Mouse (Mus musculus) brain, embryonic 18.5 days (tissue): ENCODE measurements around the gene Tdrd5.
"Not testable (repeated sequence)": the region's sequence is repeated elsewhere in the genome, so short reads cannot be mapped to it uniquely, and the experiment has no call there.

Experiments used
- DNase-seq: peaks from one replicate; pipeline ENCODE4 v3.0.0-alpha.2; 2012; ENCODE audit warnings: low read depth, low spot score

Gene Tdrd5

GRCm38 (mm10) chr1:156263352-156263751 is 40.1 kb downstream of the Tdrd5 start:
- DNase-seq: no peak

DNA sequence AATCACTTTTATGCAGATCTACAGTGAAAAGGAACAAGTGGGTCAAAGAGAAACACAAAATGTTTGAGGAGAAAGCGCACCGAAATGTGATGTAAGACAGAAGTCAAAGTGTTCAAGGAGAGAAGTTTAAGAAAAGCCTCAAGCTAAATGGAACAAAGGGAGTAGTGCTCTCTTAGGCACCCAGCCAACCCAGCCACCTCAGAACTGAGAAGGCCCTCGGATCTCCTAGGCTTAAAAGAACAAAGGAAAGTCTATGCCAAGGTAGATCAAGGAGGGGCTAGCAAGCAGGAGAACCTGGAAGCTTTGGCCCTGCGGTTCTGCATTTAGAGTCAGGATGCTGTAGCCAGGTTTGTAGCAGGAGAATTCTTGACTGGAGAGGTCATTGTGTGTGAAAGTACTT is 48.6 kb downstream of the Tdrd5 start:
- DNase-seq: no peak

DNA sequence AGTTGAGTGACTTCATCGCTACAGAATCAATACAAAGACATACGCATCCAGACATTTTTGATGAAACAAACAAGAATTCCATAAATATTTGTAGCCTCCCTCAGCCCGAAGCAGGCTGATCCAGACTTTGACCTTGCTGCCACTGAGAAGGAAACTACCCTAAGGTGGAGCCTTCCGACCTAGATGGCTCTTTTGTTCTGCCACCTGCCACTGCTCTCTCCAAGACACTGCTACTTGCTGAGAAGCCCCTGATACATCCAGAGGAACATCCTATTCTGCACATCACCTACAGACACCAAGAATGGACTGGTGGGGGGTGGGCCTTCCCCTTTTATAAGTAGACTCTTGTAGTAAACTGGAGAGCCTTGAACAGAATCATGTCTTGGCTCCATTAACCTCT is 52.4 kb downstream of the Tdrd5 start:
- DNase-seq: not testable (repeated sequence)

- no peak for DNase-seq
Measured at GRCm38 (mm10) chr1:156247893-156248292, 55.6 kb downstream of the Tdrd5 start.

DNA sequence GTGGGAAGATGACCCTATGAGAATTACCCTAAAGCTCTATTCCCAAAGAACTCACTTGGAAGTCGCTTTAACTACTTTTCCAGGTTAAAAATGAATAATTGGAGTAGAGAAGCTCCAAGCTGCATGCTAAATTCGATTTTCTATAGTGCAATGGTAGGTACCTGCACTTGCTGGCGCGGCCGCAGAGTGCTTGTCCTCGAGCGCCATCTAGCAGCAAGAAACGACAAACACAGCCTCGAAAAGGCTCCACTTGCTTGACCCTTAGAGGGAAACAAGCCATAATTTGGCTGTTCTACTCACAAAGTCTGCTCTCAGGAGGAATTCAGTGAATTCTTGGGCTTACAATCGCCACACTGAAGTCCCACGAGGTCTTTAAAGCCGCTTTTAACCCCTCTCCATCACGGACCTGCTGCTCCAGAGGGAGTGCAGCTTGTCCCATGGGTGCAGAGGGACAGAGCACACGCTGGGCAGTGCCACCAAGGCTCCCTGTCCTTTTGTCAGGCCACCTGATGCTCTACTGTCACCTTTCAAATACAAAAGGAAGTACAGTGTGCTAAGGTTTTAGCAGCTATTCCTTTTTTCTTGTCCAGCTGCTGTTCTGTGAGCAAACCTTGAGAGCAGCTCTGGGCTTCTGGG is 61.6 kb downstream of the Tdrd5 start:
- DNase-seq: no peak

DNA sequence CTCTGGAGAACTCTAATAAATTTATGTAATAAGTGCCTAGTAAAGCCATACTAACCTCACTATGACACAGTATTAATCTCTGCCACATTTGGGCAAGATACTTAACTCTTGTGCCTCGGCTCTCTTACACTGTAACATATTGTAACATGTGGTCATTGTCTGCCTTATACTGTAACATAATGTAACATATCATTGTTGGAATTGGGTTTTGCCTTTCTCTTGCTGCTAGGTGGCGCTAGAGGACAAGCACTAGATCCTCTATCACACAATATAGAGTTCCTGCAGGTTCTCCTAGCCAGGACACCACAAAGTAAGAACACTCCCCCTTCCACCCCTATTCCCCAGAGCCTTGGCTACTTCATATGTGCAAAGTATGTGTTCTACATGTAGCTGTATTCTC is 62.4 kb downstream of the Tdrd5 start:
- DNase-seq: no peak

DNA sequence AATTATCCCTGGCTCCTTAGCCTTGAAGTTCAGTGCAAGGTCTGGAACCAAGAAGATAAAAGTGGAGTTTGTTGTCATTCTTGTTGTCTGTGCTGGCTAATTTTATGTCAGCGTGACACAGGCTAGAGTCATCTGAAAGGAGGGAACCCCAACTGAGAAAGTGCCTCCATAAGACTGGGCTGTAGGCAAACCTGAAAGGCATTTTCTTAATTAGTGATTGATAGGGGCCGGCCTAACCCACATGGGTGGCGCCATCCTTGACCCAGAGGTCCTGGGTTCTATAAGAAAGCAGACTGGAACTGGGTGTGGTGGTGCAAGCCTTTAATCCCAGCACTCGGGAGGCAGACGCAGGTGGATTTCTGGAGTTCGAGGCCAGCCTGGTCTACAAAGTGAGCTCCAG is 72.3 kb downstream of the Tdrd5 start:
- no peak for DNase-seq

DNA sequence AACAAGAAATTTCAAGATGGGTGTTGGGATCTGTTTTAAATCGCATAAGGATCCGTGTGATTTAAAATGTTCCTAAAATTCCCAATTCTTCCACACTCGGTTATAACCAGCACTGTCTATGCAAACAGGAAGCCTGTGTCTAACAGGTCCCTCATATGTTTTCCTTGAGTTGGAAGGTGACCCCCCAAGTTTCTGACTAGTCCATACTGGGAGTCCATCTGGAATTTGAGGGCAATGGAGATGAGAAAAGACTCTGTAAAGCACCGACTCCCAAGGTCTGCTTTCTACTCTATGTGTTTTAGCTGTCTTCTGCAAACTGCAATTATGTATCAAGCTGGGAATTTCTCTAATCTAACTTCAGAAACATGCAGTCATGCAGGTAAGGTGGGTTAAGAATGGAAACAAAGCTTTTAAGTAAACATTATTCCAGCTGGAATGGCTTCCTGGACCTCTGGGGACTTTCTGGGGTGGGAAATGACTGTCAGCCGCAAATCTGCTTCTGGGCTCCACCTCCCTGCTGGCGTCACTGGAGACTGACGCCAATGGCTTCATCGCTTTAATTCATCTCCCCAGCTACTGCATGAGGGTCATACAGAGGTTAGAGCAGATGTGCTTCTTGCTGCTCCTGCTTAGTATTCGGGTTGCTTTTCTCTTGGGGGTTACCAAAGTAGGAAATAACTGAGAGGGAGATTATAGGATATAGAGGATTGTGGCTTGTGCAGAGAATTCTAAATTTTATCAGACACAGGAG is 73.0 kb downstream of the Tdrd5 start:
- no peak for DNase-seq

GRCm38 (mm10) chr1:156229448-156229847 is 74.0 kb downstream of the Tdrd5 start:
- no peak for DNase-seq

- no peak for DNase-seq
Measured at GRCm38 (mm10) chr1:156228728-156229127, 74.7 kb downstream of the Tdrd5 start.

- DNase-seq: no peak
Measured at GRCm38 (mm10) chr1:156226903-156227302, 76.6 kb downstream of the Tdrd5 start.

DNA sequence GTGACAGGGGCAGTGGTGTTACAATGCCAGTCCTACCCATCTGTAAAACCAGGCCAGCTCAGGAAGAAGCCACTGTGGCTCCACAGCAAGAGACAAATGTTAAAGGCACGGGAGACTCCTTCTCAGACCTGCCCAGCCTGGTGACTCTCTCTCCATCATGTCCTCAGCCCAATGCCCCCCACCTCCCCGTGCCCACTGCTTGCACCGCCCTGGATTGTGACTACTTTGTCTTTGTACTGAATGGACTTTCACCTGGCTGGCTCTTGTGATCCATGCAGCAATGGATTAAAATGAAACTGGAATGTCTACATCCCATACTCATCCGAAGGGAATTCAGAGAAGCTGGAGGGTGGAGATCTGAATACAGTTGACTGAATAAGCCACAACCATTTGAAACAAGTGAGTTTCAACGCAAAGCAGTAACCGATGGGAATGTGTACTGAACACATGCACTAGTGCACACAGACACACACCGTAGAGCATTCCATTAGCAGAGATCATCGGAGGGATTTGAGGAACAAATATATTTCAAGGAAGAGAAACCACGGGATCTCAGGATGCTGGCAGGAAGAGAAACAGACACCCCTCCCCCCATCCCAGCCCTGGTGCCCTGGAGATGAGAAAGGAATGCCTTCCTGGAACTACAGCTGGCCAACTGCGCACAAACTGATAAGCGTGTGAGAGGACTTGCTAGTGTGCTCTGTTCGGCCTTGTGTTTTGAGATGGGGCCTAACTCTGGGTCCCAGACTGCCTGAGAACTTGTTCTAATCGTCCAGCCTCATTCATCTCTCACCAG is 81.1 kb downstream of the Tdrd5 start:
- no peak for DNase-seq

DNA sequence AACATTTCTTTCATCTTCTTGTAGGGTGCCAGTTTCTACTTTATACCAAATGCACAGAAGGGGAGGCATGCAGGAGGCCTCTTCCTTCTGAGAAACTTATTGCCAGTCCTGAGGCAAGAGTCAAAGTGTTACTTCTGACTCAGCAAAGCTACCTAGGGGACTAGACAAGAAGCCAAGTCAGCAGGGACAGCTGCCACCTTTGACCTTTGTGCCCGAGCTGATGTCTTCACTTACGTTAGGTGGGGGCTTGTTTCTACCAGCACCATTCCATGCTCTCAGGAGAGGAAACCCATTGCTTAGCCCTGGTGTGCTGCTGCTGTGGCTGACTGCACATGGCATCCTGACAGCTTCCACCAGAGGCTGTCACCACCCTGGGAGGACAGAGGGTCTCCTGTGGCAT is 82.1 kb downstream of the Tdrd5 start:
- DNase-seq: no peak

- DNase-seq: no peak
Measured at GRCm38 (mm10) chr1:156218573-156218972, 84.9 kb downstream of the Tdrd5 start.

- no peak for DNase-seq
Measured at GRCm38 (mm10) chr1:156217941-156218340, 85.5 kb downstream of the Tdrd5 start.

GRCm38 (mm10) chr1:156217393-156217792 is 86.1 kb downstream of the Tdrd5 start:
- no peak for DNase-seq

DNA sequence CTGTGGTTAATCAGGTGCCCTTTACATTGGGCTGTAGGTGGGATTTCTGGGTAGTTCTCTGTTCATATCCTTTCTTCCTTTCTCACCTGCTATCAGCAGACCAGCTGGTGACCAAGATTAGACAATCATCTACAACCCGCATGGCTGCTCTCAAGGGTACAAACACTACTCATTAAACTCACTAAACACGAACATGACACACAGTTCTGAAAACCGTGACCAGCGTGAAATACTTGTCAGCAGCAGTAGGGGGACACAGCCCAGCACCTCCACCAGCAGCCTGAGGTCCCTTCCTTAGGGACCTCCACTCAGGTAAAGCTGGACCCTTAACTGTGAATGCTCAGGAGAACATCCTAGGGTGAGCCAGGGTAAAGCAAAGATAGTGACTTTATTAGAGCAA is 87.2 kb downstream of the Tdrd5 start:
- DNase-seq: no peak

GRCm38 (mm10) chr1:156214651-156215050 is 88.8 kb downstream of the Tdrd5 start:
- no peak for DNase-seq

- no peak for DNase-seq
Measured at GRCm38 (mm10) chr1:156212923-156213322, 90.5 kb downstream of the Tdrd5 start.

GRCm38 (mm10) chr1:156211809-156212317 is 91.6 kb downstream of the Tdrd5 start:
- no peak for DNase-seq
